Mouse (Mus musculus) neural tube, embryonic 14.5 days (tissue): Measurements from ENCODE around the gene 1810046K07Rik. TPM values are rescaled to one million over a fixed set of nuclear protein-coding genes. Genes with fewer than 3 reads are reported as not detected.

ENCODE experiments used
- ATAC-seq: fragments of 200-750 bp; cut with Nextera tagmentation; 2 replicates; pipeline ENCODE4 v1.8.0; 2017; ENCODE audit warnings: low read depth, mild to moderate bottlenecking, moderate TSS enrichment, moderate library complexity
- H3K27ac ChIP-seq: fragments of 300-500 bp; sonication (generic); 2 replicates; pipeline ENCODE4 v1.5.1; 2014; ENCODE audit warnings: low read depth, mild to moderate bottlenecking, control low read depth, low read length, moderate library complexity, mixed read lengths
- H3K27me3 ChIP-seq: fragments of 300-500 bp; sonication (generic); 2 replicates; pipeline ENCODE4 v1.6.1; 2014; ENCODE audit warnings: low read length; ENCODE audit not compliant: control insufficient read depth, insufficient read depth
- H3K36me3 ChIP-seq: fragments of 300-500 bp; sonication (generic); 2 replicates; pipeline ENCODE4 v1.6.1; 2014; ENCODE audit warnings: low read length, mixed read lengths; ENCODE audit not compliant: control insufficient read depth, insufficient read depth
- H3K4me1 ChIP-seq: fragments of 300-500 bp; sonication (generic); 2 replicates; pipeline ENCODE4 v1.6.1; 2014; ENCODE audit warnings: low read length; ENCODE audit not compliant: control insufficient read depth, insufficient read depth
- H3K4me2 ChIP-seq: fragments of 300-500 bp; sonication (generic); 2 replicates; pipeline ENCODE4 v1.6.1; 2014; ENCODE audit warnings: mild to moderate bottlenecking, low read depth, low read length, control low read depth
- H3K4me3 ChIP-seq: fragments of 300-500 bp; sonication (generic); 2 replicates; pipeline ENCODE4 v1.5.1; 2014; ENCODE audit warnings: low read depth, low read length, control low read depth, mixed read lengths
- H3K9ac ChIP-seq: fragments of 300-500 bp; sonication (generic); replicated peaks from 2 replicates; pipeline ENCODE4 v1.6.1; 2014; ENCODE audit warnings: low read depth, mild to moderate bottlenecking, control low read depth, low read length, mixed read lengths
- H3K9me3 ChIP-seq: fragments of 300-500 bp; sonication (generic); 2 replicates; pipeline ENCODE4 v1.6.1; 2016; ENCODE audit warnings: low read length; ENCODE audit not compliant: control insufficient read depth
- WGBS: fragments of 180-500 bp; shearing (Covaris S2); extraction: QIAGEN DNeasy Blood & Tissue Kit; methylation state at CpG from one replicate; pipeline ENCODE4 v1.1.7; 2014; 5-methylcytosine and 5-hydroxymethylcytosine counted together
- polyA plus RNA-seq: library from polyadenylated mRNA; unstranded; fragments of >200 nt; fragmentation: Nextera tagmentation; extraction: Ambion mirVana; gene quantifications from 2 replicates; pipeline ENCODE4 v1.2.1, GENCODE M21; 2014

1810046K07Rik gene
- polyA plus RNA-seq, 1 experiment from 2014 or later = not detected

GRCm38 (mm10) chr9:51278500-51279381 lies 50.0 kb downstream of the 1810046K07Rik start, which contains the start of gene Colca2:
Gene Colca2, minus strand, starts transcription at chr9:51278569.
- Histone ChIP-seq H3K36me3 (no peaks in the 10 kb centered on the region), H3K9ac (peak within 1 kb of the TSS; percentile 5), H3K9me3 (no peaks in the 10 kb centered on the region), H3K27me3 (0 out of 2 replicates have a peak, but pooled peaks cover 2% of the 10 kb centered on the region), H3K27ac (no peak within 1 kb of the TSS), H3K4me3 (peak within 1 kb of the TSS; percentile 33), H3K4me2 (peak within 1 kb of the TSS; percentile 70), H3K4me1 (no peaks in the 10 kb centered on the region; the same call in none of the 2 replicates)
- 1% methylated on average over 52 of the region's 53 CpGs for WGBS
- peak; percentile 96 for ATAC-seq

DNA sequence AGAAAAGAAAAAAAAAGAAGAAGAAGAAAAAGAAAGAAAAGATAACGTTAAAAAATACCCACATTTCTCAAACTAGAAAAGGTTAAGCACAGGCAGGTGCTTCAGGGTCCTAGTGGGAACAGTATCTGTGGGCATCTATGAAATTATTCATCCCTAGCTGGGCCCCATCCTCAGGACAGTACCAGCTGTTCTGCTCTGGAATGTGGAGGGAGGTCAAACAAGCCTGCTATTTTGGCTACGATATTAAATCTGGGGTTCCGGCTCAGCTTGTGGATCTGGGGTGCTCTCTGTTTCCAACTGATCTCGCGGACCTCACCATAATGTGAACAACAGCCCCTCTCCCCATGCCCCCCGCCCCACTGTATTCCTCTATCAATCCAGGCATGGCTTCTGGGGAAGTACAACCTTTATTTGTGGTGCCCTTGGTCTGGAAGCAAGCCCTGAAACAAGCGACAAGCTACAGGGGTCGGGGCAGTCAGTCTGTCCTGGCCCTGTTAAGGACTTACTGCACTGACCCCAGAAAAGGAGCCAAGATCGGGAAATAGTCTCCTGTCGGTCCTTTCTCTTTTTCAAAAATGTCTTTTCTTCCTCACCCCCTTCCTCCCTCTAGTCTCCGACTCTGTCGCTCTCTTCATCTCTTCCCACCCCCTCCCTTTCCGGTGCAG lies 50.8 kb downstream of the 1810046K07Rik start:
- peak overlapping the region; percentile 5 for H3K9ac ChIP-seq
- no peaks in the 10 kb centered on the region for H3K36me3 ChIP-seq
- 23% methylated on average over 13 of the region's 13 CpGs for WGBS
- H3K4me1 ChIP-seq = no peaks in the 10 kb centered on the region; the same call in none of the 2 replicates
- 0 out of 2 replicates have a peak, but pooled peaks have one; percentile 10 for ATAC-seq
- peak overlapping the region; percentile 33 for H3K4me3 ChIP-seq
- peak overlapping the region; percentile 70 for H3K4me2 ChIP-seq
- H3K27ac ChIP-seq = no peak overlapping the region
- no peaks in the 10 kb centered on the region for H3K9me3 ChIP-seq
- 0 out of 2 replicates have a peak, but pooled peaks cover 2% of the 10 kb centered on the region for H3K27me3 ChIP-seq

GRCm38 (mm10) chr9:51274678-51275077 lies 54.0 kb downstream of the 1810046K07Rik start:
- H3K9me3 ChIP-seq = no peaks in the 10 kb centered on the region
- H3K27ac ChIP-seq = no peak overlapping the region
- ATAC-seq = no peak
- no peak overlapping the region for H3K4me2 ChIP-seq
- no peak overlapping the region for H3K4me3 ChIP-seq
- no peaks in the 10 kb centered on the region; the same call in none of the 2 replicates for H3K4me1 ChIP-seq
- 0 out of 2 replicates have a peak, but pooled peaks cover 2% of the 10 kb centered on the region for H3K27me3 ChIP-seq
- no peak overlapping the region for H3K9ac ChIP-seq
- 40% methylated on average over 4 of the region's 4 CpGs for WGBS
- no peaks in the 10 kb centered on the region for H3K36me3 ChIP-seq

DNA sequence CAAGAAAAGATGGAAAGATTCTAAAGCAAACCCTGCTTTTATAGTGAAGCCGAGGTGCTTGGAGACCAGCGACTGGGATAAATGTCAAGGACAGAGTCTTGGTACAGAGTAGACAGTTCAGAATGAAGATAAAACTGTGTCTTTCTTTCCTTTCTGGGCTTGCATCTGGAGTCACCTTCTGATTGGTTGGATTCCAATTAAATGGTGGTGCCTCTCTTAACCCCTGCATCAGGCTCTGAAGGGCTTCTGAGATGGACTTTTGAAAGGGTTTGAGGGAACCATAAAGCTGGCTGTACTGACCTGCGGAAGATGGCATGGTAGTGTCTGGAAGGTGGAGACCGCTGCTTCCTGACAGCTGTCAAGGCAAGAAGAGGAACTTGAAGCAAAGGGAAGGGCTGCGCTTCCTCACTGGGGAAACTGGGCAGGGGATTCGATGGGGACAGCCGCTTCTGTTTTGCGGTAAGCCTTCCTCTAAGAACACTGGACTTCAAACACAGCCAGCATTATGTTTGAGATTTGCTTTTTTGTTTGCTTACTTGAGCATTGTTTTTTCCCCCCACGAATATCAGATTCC lies 55.0 kb downstream of the 1810046K07Rik start:
- H3K9ac ChIP-seq = no peak overlapping the region
- no peak for ATAC-seq
- no peak overlapping the region for H3K4me2 ChIP-seq
- H3K4me3 ChIP-seq = no peak overlapping the region
- H3K27ac ChIP-seq = no peak overlapping the region
- 68% methylated on average over 9 of the region's 9 CpGs for whole genome bisulfite sequencing
- H3K9me3 ChIP-seq = no peaks in the 10 kb centered on the region
- 0 out of 2 replicates have a peak, but pooled peaks cover 2% of the 10 kb centered on the region for H3K27me3 ChIP-seq
- no peaks in the 10 kb centered on the region for H3K36me3 ChIP-seq
- no peaks in the 10 kb centered on the region; the same call in 1 of the 2 replicates for H3K4me1 ChIP-seq

GRCm38 (mm10) chr9:51272102-51272501 lies 56.6 kb downstream of the 1810046K07Rik start:
- H3K36me3 ChIP-seq = no peaks in the 10 kb centered on the region
- WGBS = 79% methylated on average over 5 of the region's 5 CpGs

DNA sequence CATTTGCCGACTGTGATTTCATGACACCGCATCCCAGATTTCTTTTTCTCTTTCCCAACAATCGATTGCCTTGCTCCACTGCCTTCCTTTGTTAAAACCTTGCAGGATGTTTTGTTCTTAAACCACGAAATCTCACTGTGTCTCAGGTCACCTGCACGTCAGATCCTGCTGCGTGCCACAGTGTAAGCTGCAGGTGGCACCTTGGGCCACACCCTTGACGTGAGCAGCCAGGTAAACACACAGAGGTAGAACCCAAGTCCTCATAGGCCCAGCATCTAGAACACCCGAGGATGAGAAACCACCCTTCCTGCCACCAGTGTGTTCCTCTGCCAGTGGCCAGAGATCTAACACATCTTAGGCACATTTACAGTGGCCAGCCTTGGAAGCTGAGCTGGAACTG lies 57.6 kb downstream of the 1810046K07Rik start:
- no peaks in the 10 kb centered on the region for H3K36me3 ChIP-seq
- 75% methylated on average over 8 of the region's 8 CpGs for WGBS
- H3K9ac ChIP-seq = no peak overlapping the region
- H3K9me3 ChIP-seq = no peaks in the 10 kb centered on the region
- no peak for ATAC-seq
- H3K4me2 ChIP-seq = no peak overlapping the region
- H3K27ac ChIP-seq = no peak overlapping the region
- no peaks in the 10 kb centered on the region for H3K4me1 ChIP-seq
- no peak overlapping the region for H3K4me3 ChIP-seq
- no peaks in the 10 kb centered on the region for H3K27me3 ChIP-seq

More at GRCm38 (mm10) chr9:51272102-51272501, 56.6 kb downstream of the 1810046K07Rik start:
- no peak for ATAC-seq
- H3K4me3 ChIP-seq = no peak overlapping the region
- H3K9me3 ChIP-seq = no peaks in the 10 kb centered on the region
- no peaks in the 10 kb centered on the region for H3K4me1 ChIP-seq
- no peaks in the 10 kb centered on the region for H3K27me3 ChIP-seq
- no peak overlapping the region for H3K4me2 ChIP-seq
- no peak overlapping the region for H3K9ac ChIP-seq
- no peak overlapping the region for H3K27ac ChIP-seq

DNA sequence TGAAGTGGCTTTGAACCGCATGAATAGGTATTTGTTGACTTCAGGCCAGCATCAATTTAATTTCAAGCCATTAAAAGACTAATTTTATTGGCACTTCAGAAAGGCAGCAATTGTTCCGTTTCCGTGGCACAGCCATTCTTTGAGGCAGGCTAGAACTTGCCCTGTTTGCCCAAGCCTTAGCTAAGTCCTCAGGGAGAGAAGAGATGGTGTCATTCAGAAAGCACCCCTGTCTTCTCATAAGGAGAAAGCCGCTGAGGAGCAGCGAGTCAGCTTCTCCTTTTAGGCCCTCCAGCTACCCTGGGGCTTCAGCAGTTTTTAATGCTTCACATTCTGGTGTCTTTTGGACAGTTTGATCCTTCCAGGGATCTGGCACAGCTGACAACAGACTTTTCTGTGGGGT lies 59.9 kb downstream of the 1810046K07Rik start:
- no peak for ATAC-seq
- Histone ChIP-seq H3K36me3 (no peaks in the 10 kb centered on the region), H3K4me2 (no peak overlapping the region), H3K9me3 (no peaks in the 10 kb centered on the region), H3K9ac (no peak overlapping the region), H3K4me1 (no peaks in the 10 kb centered on the region), H3K27ac (no peak overlapping the region), H3K4me3 (no peak overlapping the region), H3K27me3 (no peaks in the 10 kb centered on the region)
- WGBS = 57% methylated on average over 5 of the region's 5 CpGs

GRCm38 (mm10) chr9:51258426-51258825 lies 70.3 kb downstream of the 1810046K07Rik start:
- no peak overlapping the region for H3K4me2 ChIP-seq
- no peaks in the 10 kb centered on the region for H3K4me1 ChIP-seq
- no peak overlapping the region for H3K9ac ChIP-seq
- H3K9me3 ChIP-seq = no peaks in the 10 kb centered on the region
- H3K4me3 ChIP-seq = no peak overlapping the region
- no peaks in the 10 kb centered on the region for H3K36me3 ChIP-seq
- WGBS = 91% methylated on average over 5 of the region's 5 CpGs
- H3K27me3 ChIP-seq = no peaks in the 10 kb centered on the region
- H3K27ac ChIP-seq = no peak overlapping the region
- no peak for ATAC-seq
